Mouse (Mus musculus): ENCODE measurements around the gene Slc44a2.

DNA sequence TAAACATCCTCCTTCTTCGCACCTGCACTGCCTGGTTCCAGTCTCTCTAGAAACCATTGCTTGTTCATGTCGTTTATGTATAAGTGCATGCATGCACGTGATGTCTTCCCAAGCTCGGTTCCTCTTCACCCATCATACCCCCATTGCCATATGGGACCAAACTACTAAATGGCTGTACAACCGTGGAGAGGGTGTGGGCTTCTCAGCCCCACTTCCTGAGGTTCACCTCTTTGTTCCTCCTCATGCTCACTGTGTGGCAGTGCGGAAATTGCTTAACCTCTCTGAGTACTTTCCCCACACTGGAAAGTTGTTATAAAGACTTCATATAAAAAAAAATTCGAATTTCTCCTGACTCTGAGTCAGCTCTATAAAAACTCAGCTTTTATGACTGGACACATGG, 3.8 kb upstream of the Slc44a2 start:
- TF ChIP-seq E2F4 (IDR thresholded peaks at IDR 0.05; ENCODE audit: insufficient replicate concordance, low read depth, low read length) = no peak
- no peak for TF ChIP-seq POLR2A (IDR thresholded peaks at IDR 0.05; ENCODE audit: low read depth, low read length)
- TF ChIP-seq USF2 (conservative IDR thresholded peaks at IDR 0.05; ENCODE audit: low read depth, low read length) = no peak
- no peak for TF ChIP-seq ZMIZ1 (IDR thresholded peaks at IDR 0.05; ENCODE audit: low read depth, low read length)
- no peak for TF ChIP-seq EP300 (IDR thresholded peaks at IDR 0.05; ENCODE audit: low read length)
- no peak for TF ChIP-seq CTCF (conservative IDR thresholded peaks at IDR 0.05 in 1 of 2, IDR thresholded peaks at IDR 0.05 in 1 of 2; ENCODE audit: low read depth in 2 of 2, low read length in 2 of 2)
- no peak for TF ChIP-seq USF1 (IDR thresholded peaks at IDR 0.05; ENCODE audit: low read depth, low read length)
- no peak for TF ChIP-seq TBP (conservative IDR thresholded peaks at IDR 0.05; ENCODE audit: low read depth, low read length)
- no peak for TF ChIP-seq CHD2 (IDR thresholded peaks at IDR 0.05; ENCODE audit: low read length)
- no peak for TF ChIP-seq ZNF384 (IDR thresholded peaks at IDR 0.05; ENCODE audit: low read depth, low read length)

Measured in CH12.LX (cell line).